Mouse (Mus musculus) embryonic facial prominence, embryonic 11.5 days (tissue): ENCODE measurements at regions not wholly inside any gene's neighbourhood (a gene's known extent, or its start where the extent isn't known, plus 50 kb on each side); places are given as distances from the start of the nearest gene placed in this dataset.
A peak's percentile ranks its signal among the peaks of the same experiment; 100 is the strongest.

ENCODE experiments used
- ATAC-seq: fragments of 200-750 bp; cut with Nextera tagmentation; replicated peaks from 2 replicates; pipeline ENCODE4 v1.8.0; 2017; ENCODE audit warnings: low read depth; ENCODE audit not compliant: insufficient number of reproducible peaks, low FRiP score, low TSS enrichment
- DNase-seq: peaks from one replicate; pipeline ENCODE4 v3.0.0-alpha.2; 2015; ENCODE audit warnings: low spot score
- H3K27ac ChIP-seq: fragments of 300-500 bp; sonication (generic); replicated peaks from 2 replicates; pipeline ENCODE4 v1.5.1; 2014; ENCODE audit warnings: mild to moderate bottlenecking, low read depth, low read length, control low read depth
- H3K27me3 ChIP-seq: fragments of 300-500 bp; sonication (generic); 2 replicates; pipeline ENCODE4 v1.6.1; 2014; ENCODE audit warnings: mild to moderate bottlenecking, low read length, moderate library complexity, mixed read lengths; ENCODE audit not compliant: control insufficient read depth, insufficient read depth
- H3K36me3 ChIP-seq: fragments of 300-500 bp; sonication (generic); replicated peaks from 2 replicates; pipeline ENCODE4 v1.6.1; 2014; ENCODE audit warnings: low read depth, mild to moderate bottlenecking, low read length, moderate library complexity, mixed read lengths; ENCODE audit not compliant: control insufficient read depth, insufficient read depth
- H3K4me1 ChIP-seq: fragments of 300-500 bp; sonication (generic); 2 replicates; pipeline ENCODE4 v1.6.1; 2014; ENCODE audit warnings: low read length, mixed read lengths; ENCODE audit not compliant: control insufficient read depth, insufficient read depth
- H3K4me2 ChIP-seq: fragments of 300-500 bp; sonication (generic); 2 replicates; pipeline ENCODE4 v1.6.1; 2014; ENCODE audit warnings: low read depth, mild to moderate bottlenecking, control low read depth, low read length, moderate library complexity
- H3K4me3 ChIP-seq: fragments of 300-500 bp; sonication (generic); 2 replicates; pipeline ENCODE4 v1.5.1; 2014; ENCODE audit warnings: low read depth, low read length, control low read depth
- H3K9ac ChIP-seq: fragments of 300-500 bp; sonication (generic); replicated peaks from 2 replicates; pipeline ENCODE4 v1.6.1; 2014; ENCODE audit warnings: mild to moderate bottlenecking, control low read depth, low read length
- H3K9me3 ChIP-seq: fragments of 300-500 bp; sonication (generic); replicated peaks from 2 replicates; pipeline ENCODE4 v1.6.1; 2016; ENCODE audit warnings: mild to moderate bottlenecking, low read length, inconsistent platforms, mixed read lengths; ENCODE audit not compliant: control insufficient read depth
- WGBS: fragments of 180-500 bp; shearing (Covaris S2); extraction: QIAGEN DNeasy Blood & Tissue Kit; methylation state at CpG from one replicate; pipeline ENCODE4 v1.1.7; 2014; 5-methylcytosine and 5-hydroxymethylcytosine counted together

GRCm38 (mm10) chr8:34696365-34696764, 584.8 kb upstream of the Gm10131 start:
- H3K36me3 ChIP-seq: no peaks in the 10 kb centered on the region
- no peaks in the 10 kb centered on the region for H3K27me3 ChIP-seq
- 90% methylated on average over 12 of the region's 12 CpGs for WGBS
- H3K27ac ChIP-seq: no peak overlapping the region
- H3K9me3 ChIP-seq: no peaks in the 10 kb centered on the region
- H3K4me3 ChIP-seq: no peak overlapping the region
- no peak for ATAC-seq
- H3K9ac ChIP-seq: no peak overlapping the region
- no peak for DNase-seq
- no peaks in the 10 kb centered on the region for H3K4me1 ChIP-seq
- no peak overlapping the region for H3K4me2 ChIP-seq

DNA sequence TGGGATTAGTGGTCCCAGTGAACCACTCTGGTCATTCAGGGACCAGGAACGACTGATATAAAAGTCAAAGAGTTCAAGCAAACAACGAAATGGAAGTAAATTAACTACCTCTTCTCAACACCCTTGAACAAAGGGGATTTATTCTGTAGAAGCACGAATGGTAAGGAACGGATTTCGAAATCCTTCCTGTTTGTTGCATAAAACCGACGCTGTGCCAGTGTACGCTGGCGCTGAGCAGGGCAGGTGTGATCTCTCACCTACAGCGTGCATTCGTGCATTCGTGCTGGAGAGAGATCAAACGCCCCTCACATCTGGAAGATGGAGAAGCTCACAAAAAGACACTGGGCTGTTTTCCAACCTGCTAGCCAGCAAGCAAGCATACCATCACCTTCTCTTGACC, 581.1 kb upstream of the Gm10131 start:
- WGBS: 66% methylated on average over 13 of the region's 13 CpGs
- Histone ChIP-seq H3K36me3 (no peaks in the 10 kb centered on the region), H3K9me3 (no peaks in the 10 kb centered on the region), H3K4me1 (no peaks in the 10 kb centered on the region), H3K27ac (no peak overlapping the region), H3K27me3 (no peaks in the 10 kb centered on the region; the same call in 1 of the 2 replicates), H3K9ac (no peak overlapping the region), H3K4me3 (no peak overlapping the region), H3K4me2 (no peak overlapping the region)
- no peak for ATAC-seq
- no peak for DNase-seq

- Histone ChIP-seq H3K4me2 (no peak overlapping the region), H3K27me3 (no peaks in the 10 kb centered on the region; the same call in 1 of the 2 replicates), H3K9me3 (no peaks in the 10 kb centered on the region), H3K4me1 (no peaks in the 10 kb centered on the region), H3K4me3 (no peak overlapping the region), H3K36me3 (no peaks in the 10 kb centered on the region), H3K27ac (no peak overlapping the region), H3K9ac (no peak overlapping the region)
- DNase-seq (no peak), ATAC-seq (no peak)
- 77% methylated on average over 6 of the region's 6 CpGs for WGBS
Measured at GRCm38 (mm10) chr8:34691776-34692175, 580.2 kb upstream of the Gm10131 start.

- WGBS: 10% methylated on average over 9 of the region's 9 CpGs
- DNase-seq: no peak
- no peak overlapping the region for H3K4me3 ChIP-seq
- peak overlapping the region; percentile 2; the same call in 1 of the 2 replicates for H3K4me2 ChIP-seq
- H3K9me3 ChIP-seq: no peaks in the 10 kb centered on the region
- ATAC-seq: no peak
- no peaks in the 10 kb centered on the region; the same call in 1 of the 2 replicates for H3K27me3 ChIP-seq
- no peak overlapping the region for H3K27ac ChIP-seq
- H3K36me3 ChIP-seq: no peaks in the 10 kb centered on the region
- no peaks in the 10 kb centered on the region for H3K4me1 ChIP-seq
- no peak overlapping the region for H3K9ac ChIP-seq
Measured at GRCm38 (mm10) chr8:34689825-34690493, 578.4 kb upstream of the Gm10131 start.

- Histone ChIP-seq H3K27me3 (no peaks in the 10 kb centered on the region; the same call in 1 of the 2 replicates), H3K4me3 (no peak overlapping the region), H3K27ac (no peak overlapping the region), H3K4me1 (no peaks in the 10 kb centered on the region), H3K36me3 (no peaks in the 10 kb centered on the region), H3K9ac (no peak overlapping the region), H3K9me3 (no peaks in the 10 kb centered on the region), H3K4me2 (peak overlapping the region; percentile 2; the same call in 1 of the 2 replicates)
- ATAC-seq (no peak), DNase-seq (no peak)
- 11% methylated on average over 32 of the region's 33 CpGs for WGBS
Measured at GRCm38 (mm10) chr8:34689049-34689824, 577.7 kb upstream of the Gm10131 start.

GRCm38 (mm10) chr8:34688396-34689048, 577.0 kb upstream of the Gm10131 start:
- no peaks in the 10 kb centered on the region; the same call in 1 of the 2 replicates for H3K27me3 ChIP-seq
- H3K36me3 ChIP-seq: no peaks in the 10 kb centered on the region
- no peaks in the 10 kb centered on the region for H3K4me1 ChIP-seq
- 64% methylated on average over 20 of the region's 20 CpGs for WGBS
- ATAC-seq (no peak), DNase-seq (peak; percentile 27)
- H3K9me3 ChIP-seq: no peaks in the 10 kb centered on the region
- no peak overlapping the region for H3K27ac ChIP-seq
- no peak overlapping the region for H3K4me2 ChIP-seq
- no peak overlapping the region for H3K4me3 ChIP-seq
- H3K9ac ChIP-seq: no peak overlapping the region

- H3K4me2 ChIP-seq: no peak overlapping the region
- no peaks in the 10 kb centered on the region for H3K9me3 ChIP-seq
- no peaks in the 10 kb centered on the region for H3K36me3 ChIP-seq
- no peak overlapping the region for H3K27ac ChIP-seq
- H3K27me3 ChIP-seq: no peaks in the 10 kb centered on the region; the same call in 1 of the 2 replicates
- no peak overlapping the region for H3K9ac ChIP-seq
- WGBS: 84% methylated on average over 10 of the region's 10 CpGs
- no peak for DNase-seq
- H3K4me1 ChIP-seq: no peaks in the 10 kb centered on the region
- no peak overlapping the region for H3K4me3 ChIP-seq
- ATAC-seq: no peak
Measured at GRCm38 (mm10) chr8:34686371-34686770, 574.8 kb upstream of the Gm10131 start.

- ATAC-seq (no peak), DNase-seq (no peak)
- no peak overlapping the region for H3K27ac ChIP-seq
- H3K4me1 ChIP-seq: no peaks in the 10 kb centered on the region
- no peak overlapping the region for H3K4me3 ChIP-seq
- no peaks in the 10 kb centered on the region; the same call in 1 of the 2 replicates for H3K27me3 ChIP-seq
- no peak overlapping the region for H3K9ac ChIP-seq
- H3K4me2 ChIP-seq: no peak overlapping the region
- H3K9me3 ChIP-seq: no peaks in the 10 kb centered on the region
- whole genome bisulfite sequencing: 70% methylated on average over 7 of the region's 7 CpGs
- H3K36me3 ChIP-seq: no peaks in the 10 kb centered on the region
Measured at GRCm38 (mm10) chr8:34684683-34685082, 573.1 kb upstream of the Gm10131 start.
